ENCODE assay signal across 13 mouse cellular contexts in genomic region chr11:76294078-76294477, GRCm38 (mm10). TPM values are rescaled to one million over a fixed set of nuclear protein-coding genes. Genes with fewer than 3 reads are reported as not detected.
DNase-seq lines count a peak whose midpoint lies in the region; ATAC-seq and TF ChIP-seq lines count a peak whose summit lies in the region.
"Had no signal": no experiment of that assay in that cellular context is flagged by ENCODE, and none has a peak within 500 bp of the region (broad histone marks: within the 10 kb centered on the region; RNA-seq: fewer than 3 reads in every experiment).

No protein-coding gene starts in this region.

- no peak for DNase-seq in heart, postnatal 14 days
- DNase-seq in midbrain, postnatal 0 days (ENCODE audit: low spot score): no peak
- DNase-seq in embryo, embryonic 10.5 days (ENCODE audit: low spot score): no peak
- DNase-seq: cerebellum, postnatal 14 days; lung, postnatal 10 days had no signal

- TF ChIP-seq CTCF in midbrain, postnatal 0 days (IDR thresholded peaks at IDR 0.05): no peak

- no peak for ATAC-seq in heart, embryonic 15.5 days (replicated peaks; ENCODE audit: insufficient number of reproducible peaks, insufficient read depth, low FRiP score, low read depth)
- peak; percentile 47; the same call in 1 of the 2 replicates for ATAC-seq in midbrain, embryonic 12.5 days (ENCODE audit: low FRiP score, low read depth)
- no peak for ATAC-seq in midbrain, postnatal 0 days (ENCODE audit: low FRiP score)
- ATAC-seq in embryonic facial prominence, embryonic 13.5 days (ENCODE audit: insufficient number of reproducible peaks, insufficient read depth, low FRiP score, low TSS enrichment, low read depth): no peak
- no peak for ATAC-seq in limb, embryonic 12.5 days (ENCODE audit: insufficient number of reproducible peaks, insufficient read depth, low FRiP score, low TSS enrichment, low read depth)
- ATAC-seq in granulocyte monocyte progenitor cell, adult 5-6 weeks (replicated peaks; ENCODE audit: poor library complexity, severe bottlenecking): no peak

- intact Hi-C loops in heart, postnatal 14 days (cut with DNase I): no loop called here

- no peak overlapping the region for H3K4me3 ChIP-seq in heart, embryonic 15.5 days
- H3K4me3 ChIP-seq in midbrain, embryonic 12.5 days: no peak overlapping the region
- H3K4me3 ChIP-seq in midbrain, postnatal 0 days (ENCODE audit: low read depth, low read length): no peak overlapping the region
- H3K4me3 ChIP-seq in embryonic facial prominence, embryonic 13.5 days: no peak overlapping the region
- H3K4me3 ChIP-seq in limb, embryonic 12.5 days (replicated peaks): no peak overlapping the region
- H3K4me3 ChIP-seq: heart, embryonic 12.5 days had no signal

- WGBS in heart, embryonic 15.5 days: 67% methylated on average over 5 of the region's 5 CpGs
- WGBS in midbrain, embryonic 12.5 days: 15% methylated on average over 5 of the region's 5 CpGs
- 34% methylated on average over 5 of the region's 5 CpGs for WGBS in midbrain, postnatal 0 days
- 45% methylated on average over 5 of the region's 5 CpGs for WGBS in embryonic facial prominence, embryonic 13.5 days
- WGBS in limb, embryonic 12.5 days: 31% methylated on average over 5 of the region's 5 CpGs

- no peaks in the 10 kb centered on the region for H3K9me3 ChIP-seq in heart, embryonic 15.5 days (replicated peaks)
- H3K9me3 ChIP-seq in midbrain, embryonic 12.5 days: no peaks in the 10 kb centered on the region
- H3K9me3 ChIP-seq in midbrain, postnatal 0 days (ENCODE audit: low read length): no peaks in the 10 kb centered on the region
- no peaks in the 10 kb centered on the region for H3K9me3 ChIP-seq in embryonic facial prominence, embryonic 13.5 days
- no peaks in the 10 kb centered on the region; the same call in 1 of the 2 replicates for H3K9me3 ChIP-seq in limb, embryonic 12.5 days
- H3K9me3 ChIP-seq: heart, embryonic 12.5 days had no signal

- peaks cover 51% of the 10 kb centered on the region for H3K4me1 ChIP-seq in heart, embryonic 15.5 days (replicated peaks)
- H3K4me1 ChIP-seq in midbrain, embryonic 12.5 days: peaks cover 81% of the 10 kb centered on the region
- H3K4me1 ChIP-seq in midbrain, postnatal 0 days (ENCODE audit: insufficient read depth, low read length): peaks cover 3% of the 10 kb centered on the region; the same call in 1 of the 2 replicates
- H3K4me1 ChIP-seq in embryonic facial prominence, embryonic 13.5 days: peaks cover 98% of the 10 kb centered on the region
- H3K4me1 ChIP-seq in limb, embryonic 12.5 days (replicated peaks): peaks cover 95% of the 10 kb centered on the region

- 0 out of 2 replicates have a peak overlapping the region, but pooled peaks have one; percentile 15 for H3K27ac ChIP-seq in heart, embryonic 15.5 days
- peak overlapping the region; percentile 66 for H3K27ac ChIP-seq in midbrain, embryonic 12.5 days (replicated peaks)
- no peak overlapping the region for H3K27ac ChIP-seq in midbrain, postnatal 0 days (ENCODE audit: low read depth, low read length)
- H3K27ac ChIP-seq in embryonic facial prominence, embryonic 13.5 days: peak overlapping the region; percentile 91
- peak overlapping the region; percentile 80; the same call in 1 of the 2 replicates for H3K27ac ChIP-seq in limb, embryonic 12.5 days
- H3K27ac ChIP-seq: stomach, postnatal 0 days had no signal

- H3K36me3 ChIP-seq in heart, embryonic 15.5 days: no peaks in the 10 kb centered on the region
- H3K36me3 ChIP-seq in midbrain, embryonic 12.5 days: no peaks in the 10 kb centered on the region
- H3K36me3 ChIP-seq in midbrain, postnatal 0 days (ENCODE audit: insufficient read depth, low read length): no peaks in the 10 kb centered on the region
- no peaks in the 10 kb centered on the region for H3K36me3 ChIP-seq in embryonic facial prominence, embryonic 13.5 days
- H3K36me3 ChIP-seq in limb, embryonic 12.5 days: no peaks in the 10 kb centered on the region
- H3K36me3 ChIP-seq: heart, embryonic 12.5 days had no signal

- no peak overlapping the region for H3K4me2 ChIP-seq in heart, embryonic 15.5 days
- no peak overlapping the region for H3K4me2 ChIP-seq in midbrain, embryonic 12.5 days (replicated peaks)
- no peak overlapping the region for H3K4me2 ChIP-seq in midbrain, postnatal 0 days (ENCODE audit: low read depth, low read length, poor library complexity, severe bottlenecking)
- no peak overlapping the region for H3K4me2 ChIP-seq in embryonic facial prominence, embryonic 13.5 days
- no peak overlapping the region for H3K4me2 ChIP-seq in limb, embryonic 12.5 days
- H3K4me2 ChIP-seq: liver, embryonic 11.5 days had no signal

- H3K9ac ChIP-seq in heart, embryonic 15.5 days: no peak overlapping the region
- no peak overlapping the region for H3K9ac ChIP-seq in midbrain, embryonic 12.5 days (replicated peaks)
- H3K9ac ChIP-seq in midbrain, postnatal 0 days (replicated peaks; ENCODE audit: low read length, poor library complexity, severe bottlenecking): no peak overlapping the region
- no peak overlapping the region for H3K9ac ChIP-seq in embryonic facial prominence, embryonic 13.5 days
- H3K9ac ChIP-seq in limb, embryonic 12.5 days (replicated peaks): no peak overlapping the region
- H3K9ac ChIP-seq: heart, embryonic 12.5 days had no signal

- no peaks in the 10 kb centered on the region for H3K27me3 ChIP-seq in heart, embryonic 15.5 days
- no peaks in the 10 kb centered on the region for H3K27me3 ChIP-seq in midbrain, embryonic 12.5 days
- no peaks in the 10 kb centered on the region for H3K27me3 ChIP-seq in midbrain, postnatal 0 days (ENCODE audit: insufficient read depth, low read length)
- H3K27me3 ChIP-seq in embryonic facial prominence, embryonic 13.5 days: no peaks in the 10 kb centered on the region
- no peaks in the 10 kb centered on the region for H3K27me3 ChIP-seq in limb, embryonic 12.5 days
- H3K27me3 ChIP-seq: heart, embryonic 12.5 days had no signal

RNA-seq across cellular contexts. Expression of gene Glod4, which starts 50.6 kb away (rescaled TPM):
- 111 and 116 TPM in 2 replicates for polyA plus RNA-seq in heart, embryonic 15.5 days (2015; fragmentation: Nextera tagmentation; extraction: Ambion mirVana)
- total RNA-seq in heart, postnatal 14 days (2021): 10 to 100 TPM; 37.7 to 44.7 TPM
- 113 and 116 TPM in 2 replicates for polyA plus RNA-seq in midbrain, embryonic 12.5 days (2016; fragmentation: Nextera tagmentation; extraction: Ambion mirVana)
- 63.5 and 80.0 TPM in 2 replicates for total RNA-seq in midbrain, postnatal 0 days (2014; rRNA removed)
- 116 and 123 TPM in 2 replicates for polyA plus RNA-seq in midbrain, postnatal 0 days (2015; fragmentation: Nextera tagmentation; extraction: Ambion mirVana)
- 126 and 138 TPM in 2 replicates for polyA plus RNA-seq in embryonic facial prominence, embryonic 13.5 days (2015; fragmentation: Nextera tagmentation; extraction: Ambion mirVana)
- polyA plus RNA-seq in limb, embryonic 12.5 days (2016; fragmentation: Nextera tagmentation; extraction: Ambion mirVana): 125 and 136 TPM in 2 replicates
- 69.2 and 126 TPM in 2 replicates for total RNA-seq in granulocyte monocyte progenitor cell, adult 5-6 weeks (2014; fragmentation: Nextera tagmentation)
- total RNA-seq in granulocyte monocyte progenitor cell, adult 5-6 weeks (2017): 302 and 358 TPM in 2 replicates

RNA-seq across cellular contexts. Expression of gene Mrm3, which starts 50.6 kb away (rescaled TPM):
- 22.7 and 24.8 TPM in 2 replicates for polyA plus RNA-seq in heart, embryonic 15.5 days (2015; fragmentation: Nextera tagmentation; extraction: Ambion mirVana)
- total RNA-seq in heart, postnatal 14 days (2021): 10 to 100 TPM; 20.6 to 22.8 TPM
- polyA plus RNA-seq in midbrain, embryonic 12.5 days (2016; fragmentation: Nextera tagmentation; extraction: Ambion mirVana): 16.4 and 17.7 TPM in 2 replicates
- 13.6 and 15.3 TPM in 2 replicates for total RNA-seq in midbrain, postnatal 0 days (2014; rRNA removed)
- 23.6 and 26.0 TPM in 2 replicates for polyA plus RNA-seq in midbrain, postnatal 0 days (2015; fragmentation: Nextera tagmentation; extraction: Ambion mirVana)
- 24.9 and 25.2 TPM in 2 replicates for polyA plus RNA-seq in embryonic facial prominence, embryonic 13.5 days (2015; fragmentation: Nextera tagmentation; extraction: Ambion mirVana)
- polyA plus RNA-seq in limb, embryonic 12.5 days (2016; fragmentation: Nextera tagmentation; extraction: Ambion mirVana): 23.0 and 23.9 TPM in 2 replicates
- 19.7 and 26.3 TPM in 2 replicates for total RNA-seq in granulocyte monocyte progenitor cell, adult 5-6 weeks (2014; fragmentation: Nextera tagmentation)
- total RNA-seq in granulocyte monocyte progenitor cell, adult 5-6 weeks (2017): 28.5 and 30.5 TPM in 2 replicates
